Mouse (Mus musculus): Measurements from ENCODE around the gene Vgll4. TPM values are rescaled to one million over a fixed set of nuclear protein-coding genes. Genes with fewer than 3 reads are reported as not detected.

Vgll4 gene
- total and polyA plus RNA-seq, 3 experiments: 33.3 to 39.4 (median 35.0) TPM

DNA sequence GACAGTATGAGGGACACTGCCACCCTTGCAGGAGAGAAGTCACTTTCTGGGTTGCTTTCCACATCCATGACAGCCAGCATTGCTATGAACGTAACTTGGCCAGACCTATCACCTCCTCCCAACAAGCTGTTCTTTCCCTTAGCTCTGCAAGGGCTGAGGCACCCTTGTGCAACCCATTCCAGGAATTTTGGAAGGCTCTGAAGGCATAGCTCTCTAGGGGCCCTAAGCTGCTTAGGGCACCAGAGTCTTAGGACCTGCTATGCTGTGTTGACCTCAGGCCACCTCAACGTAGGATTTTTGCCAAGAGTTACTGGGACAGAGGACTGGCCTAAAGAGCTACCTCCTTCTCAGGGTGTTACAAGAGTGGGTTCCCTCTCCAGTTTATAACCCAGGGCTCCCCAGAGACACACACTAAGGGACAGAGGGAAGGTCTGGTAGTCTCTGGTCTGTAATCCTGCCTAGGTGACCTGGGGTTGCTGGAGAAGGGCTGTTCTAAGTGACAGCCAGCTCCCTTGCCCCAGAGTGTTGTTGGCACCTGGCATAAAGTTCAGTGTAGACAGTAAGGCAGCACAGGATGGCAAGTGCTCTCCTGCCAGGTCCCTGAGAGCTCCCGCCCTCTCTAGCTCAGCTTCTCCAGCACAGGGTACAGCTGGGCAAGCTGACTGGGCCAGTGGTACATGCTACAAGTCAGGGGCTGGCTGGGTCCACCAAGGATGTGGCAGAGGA lies 111.6 kb downstream of the Vgll4 start:
- Histone ChIP-seq H3K27me3 (ENCODE audit: insufficient read depth, low read length) (no peaks in the 10 kb centered on the region), H3K36me3 (replicated peaks) (peaks cover 72% of the 10 kb centered on the region), H3K4me1 (ENCODE audit: insufficient read depth, low read depth, low read length) (peaks cover 46% of the 10 kb centered on the region), H3K4me3 (ENCODE audit: low read depth, low read length) (no peak overlapping the region), H3K9me3 (replicated peaks) (no peaks in the 10 kb centered on the region)
- DNase-seq (ENCODE audit: low spot score): no peak
- ATAC-seq (ENCODE audit: extremely low read depth, insufficient number of reproducible peaks, low FRiP score, poor library complexity, severe bottlenecking): no peak
- TF ChIP-seq POLR2AphosphoS5 (IDR thresholded peaks at IDR 0.05; ENCODE audit: insufficient replicate concordance, low read depth, low read length): no peak
- no peak for TF ChIP-seq TAL1 (conservative IDR thresholded peaks at IDR 0.05; ENCODE audit: low read depth, low read length)
- TF ChIP-seq GATA1 (IDR thresholded peaks at IDR 0.05; ENCODE audit: borderline replicate concordance, low read length): no peak
- no peak for TF ChIP-seq CTCF (IDR thresholded peaks at IDR 0.05; ENCODE audit: low read depth, low read length)
- no peak for TF ChIP-seq GATA2 (IDR thresholded peaks at IDR 0.05; ENCODE audit: borderline replicate concordance, low read depth, low read length)

DNA sequence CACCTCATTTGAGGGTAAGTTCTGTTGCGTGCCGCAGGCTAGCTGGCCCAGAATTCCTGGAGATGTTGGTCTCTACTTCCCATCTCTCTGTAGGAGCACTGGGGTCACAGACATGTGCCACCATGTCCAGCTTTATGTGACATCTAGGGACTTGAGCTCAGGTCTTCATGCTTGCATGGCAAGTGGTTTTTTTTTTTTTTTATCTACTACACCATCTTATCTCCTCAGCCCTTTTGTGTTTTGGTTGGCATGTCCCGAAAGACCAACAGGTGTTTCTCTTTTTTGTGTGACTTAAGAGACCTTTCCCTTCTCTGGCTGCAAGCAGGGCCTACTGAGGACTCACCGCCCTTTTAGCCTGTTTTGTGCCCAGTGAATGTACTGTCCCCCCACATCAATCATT lies 113.3 kb downstream of the Vgll4 start:
- TF ChIP-seq GATA1 (IDR thresholded peaks at IDR 0.05; ENCODE audit: borderline replicate concordance, low read length): no peak
- TF ChIP-seq CTCF (IDR thresholded peaks at IDR 0.05; ENCODE audit: low read depth, low read length): no peak
- TF ChIP-seq TAL1 (conservative IDR thresholded peaks at IDR 0.05; ENCODE audit: low read depth, low read length): 0 out of 2 replicates have a peak, but pooled peaks have one; percentile 16
- TF ChIP-seq GATA2 (IDR thresholded peaks at IDR 0.05; ENCODE audit: borderline replicate concordance, low read depth, low read length): no peak
- no peak for TF ChIP-seq POLR2AphosphoS5 (IDR thresholded peaks at IDR 0.05; ENCODE audit: insufficient replicate concordance, low read depth, low read length)
- Histone ChIP-seq H3K9me3 (replicated peaks) (no peaks in the 10 kb centered on the region), H3K36me3 (replicated peaks) (peaks cover 58% of the 10 kb centered on the region), H3K4me3 (ENCODE audit: low read depth, low read length) (no peak overlapping the region), H3K4me1 (ENCODE audit: insufficient read depth, low read depth, low read length) (peaks cover 53% of the 10 kb centered on the region), H3K27me3 (ENCODE audit: insufficient read depth, low read length) (peaks cover 2% of the 10 kb centered on the region; the same call in 1 of the 2 replicates)
- DNase-seq (ENCODE audit: low spot score) (no peak), ATAC-seq (ENCODE audit: extremely low read depth, insufficient number of reproducible peaks, low FRiP score, poor library complexity, severe bottlenecking) (peak; percentile 25; the same call in 1 of the 2 replicates)

DNA sequence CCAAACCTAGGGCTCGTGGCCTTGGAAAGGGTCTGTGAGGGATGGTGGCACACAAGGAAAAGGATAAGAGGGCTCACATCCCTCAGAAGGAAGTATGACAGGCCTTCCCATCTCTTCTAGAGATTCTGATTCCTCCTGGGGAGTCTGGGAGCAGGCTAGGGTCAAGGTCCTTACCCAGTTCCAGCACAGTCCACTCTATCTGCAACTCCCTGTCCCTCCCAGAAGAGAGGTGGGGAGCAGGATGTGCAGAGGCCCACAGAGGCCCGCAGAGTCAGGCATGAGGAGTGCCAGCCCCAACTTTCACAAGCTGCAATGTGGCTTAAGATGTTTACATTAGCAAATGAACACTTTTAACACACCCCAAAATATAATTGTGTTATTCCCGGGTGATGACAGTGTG lies 114.2 kb downstream of the Vgll4 start:
- DNase-seq (ENCODE audit: low spot score): no peak
- TF ChIP-seq CTCF (IDR thresholded peaks at IDR 0.05; ENCODE audit: low read depth, low read length): no peak
- TF ChIP-seq GATA2 (IDR thresholded peaks at IDR 0.05; ENCODE audit: borderline replicate concordance, low read depth, low read length): no peak
- TF ChIP-seq TAL1 (conservative IDR thresholded peaks at IDR 0.05; ENCODE audit: low read depth, low read length): no peak
- TF ChIP-seq GATA1 (IDR thresholded peaks at IDR 0.05; ENCODE audit: borderline replicate concordance, low read length): no peak
- TF ChIP-seq POLR2AphosphoS5 (IDR thresholded peaks at IDR 0.05; ENCODE audit: insufficient replicate concordance, low read depth, low read length): no peak

DNA sequence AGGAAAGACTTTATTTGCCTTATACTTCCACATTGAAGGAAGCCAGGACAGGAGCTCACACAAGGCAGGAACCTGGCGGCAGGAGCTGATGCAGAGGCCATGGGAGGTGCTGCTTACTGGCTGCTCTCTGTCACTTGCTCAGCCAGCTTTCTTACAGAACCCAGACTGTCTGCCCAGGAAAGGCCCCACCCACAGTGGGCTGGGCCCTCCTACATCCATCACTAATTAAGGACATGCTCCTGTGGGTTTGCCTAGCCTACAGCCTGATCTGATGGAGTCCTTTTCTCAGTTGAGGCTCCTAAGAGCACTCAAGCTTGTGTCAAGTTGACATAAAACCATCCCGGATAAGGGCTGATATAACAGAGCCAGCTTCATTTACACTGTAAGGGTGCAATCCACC lies 115.4 kb downstream of the Vgll4 start:
- H3K4me3 ChIP-seq (ENCODE audit: low read depth, low read length): no peak overlapping the region
- TF ChIP-seq CTCF (IDR thresholded peaks at IDR 0.05; ENCODE audit: low read depth, low read length): no peak
- no peak for TF ChIP-seq POLR2AphosphoS5 (IDR thresholded peaks at IDR 0.05; ENCODE audit: insufficient replicate concordance, low read depth, low read length)
- no peak for TF ChIP-seq GATA2 (IDR thresholded peaks at IDR 0.05; ENCODE audit: borderline replicate concordance, low read depth, low read length)
- no peak for TF ChIP-seq TAL1 (conservative IDR thresholded peaks at IDR 0.05; ENCODE audit: low read depth, low read length)
- TF ChIP-seq GATA1 (IDR thresholded peaks at IDR 0.05; ENCODE audit: borderline replicate concordance, low read length): no peak
- peaks cover 3% of the 10 kb centered on the region; the same call in 1 of the 2 replicates for H3K27me3 ChIP-seq (ENCODE audit: insufficient read depth, low read length)
- no peak for DNase-seq (ENCODE audit: low spot score)
- peaks cover 56% of the 10 kb centered on the region for H3K4me1 ChIP-seq (ENCODE audit: insufficient read depth, low read depth, low read length)
- H3K36me3 ChIP-seq (replicated peaks): peaks cover 50% of the 10 kb centered on the region
- no peaks in the 10 kb centered on the region for H3K9me3 ChIP-seq (replicated peaks)
- ATAC-seq (ENCODE audit: extremely low read depth, insufficient number of reproducible peaks, low FRiP score, poor library complexity, severe bottlenecking): no peak

More for the DNA sequence above, 114.2 kb downstream of the Vgll4 start:
- Histone ChIP-seq H3K9me3 (replicated peaks) (no peaks in the 10 kb centered on the region), H3K27me3 (ENCODE audit: insufficient read depth, low read length) (peaks cover 2% of the 10 kb centered on the region; the same call in 1 of the 2 replicates), H3K4me3 (ENCODE audit: low read depth, low read length) (no peak overlapping the region), H3K36me3 (replicated peaks) (peaks cover 49% of the 10 kb centered on the region), H3K4me1 (ENCODE audit: insufficient read depth, low read depth, low read length) (peaks cover 53% of the 10 kb centered on the region)
- no peak for ATAC-seq (ENCODE audit: extremely low read depth, insufficient number of reproducible peaks, low FRiP score, poor library complexity, severe bottlenecking)

DNA sequence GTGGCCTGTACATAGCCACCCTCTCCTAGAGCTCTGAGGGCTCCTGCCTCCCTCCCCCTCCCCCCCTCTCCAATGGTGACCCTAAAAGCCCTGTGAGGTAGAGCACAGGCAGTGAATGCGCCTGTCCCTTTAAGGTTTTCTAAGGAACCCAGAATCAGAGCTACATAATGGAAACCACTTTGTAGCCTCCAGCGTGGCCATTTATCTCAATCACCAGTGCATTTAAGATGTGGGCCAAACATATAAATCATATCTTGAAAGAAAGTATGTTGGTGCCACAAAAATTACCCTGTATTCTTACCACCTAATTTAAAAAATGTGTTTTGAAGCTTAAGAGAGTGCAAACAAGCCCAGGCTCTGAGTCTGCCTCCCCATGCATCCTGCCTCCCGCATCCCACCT lies 117.1 kb downstream of the Vgll4 start:
- TF ChIP-seq TAL1 (conservative IDR thresholded peaks at IDR 0.05; ENCODE audit: low read depth, low read length): no peak
- no peak for TF ChIP-seq GATA1 (IDR thresholded peaks at IDR 0.05; ENCODE audit: borderline replicate concordance, low read length)
- no peak for TF ChIP-seq CTCF (IDR thresholded peaks at IDR 0.05; ENCODE audit: low read depth, low read length)
- no peak for TF ChIP-seq GATA2 (IDR thresholded peaks at IDR 0.05; ENCODE audit: borderline replicate concordance, low read depth, low read length)
- no peak for TF ChIP-seq POLR2AphosphoS5 (IDR thresholded peaks at IDR 0.05; ENCODE audit: insufficient replicate concordance, low read depth, low read length)
- Histone ChIP-seq H3K36me3 (replicated peaks) (peaks cover 38% of the 10 kb centered on the region), H3K9me3 (replicated peaks) (no peaks in the 10 kb centered on the region), H3K4me3 (ENCODE audit: low read depth, low read length) (no peak overlapping the region), H3K4me1 (ENCODE audit: insufficient read depth, low read depth, low read length) (peaks cover 62% of the 10 kb centered on the region), H3K27me3 (ENCODE audit: insufficient read depth, low read length) (peaks cover 5% of the 10 kb centered on the region; the same call in 1 of the 2 replicates)
- DNase-seq (ENCODE audit: low spot score): no peak
- ATAC-seq (ENCODE audit: extremely low read depth, insufficient number of reproducible peaks, low FRiP score, poor library complexity, severe bottlenecking): no peak

DNA sequence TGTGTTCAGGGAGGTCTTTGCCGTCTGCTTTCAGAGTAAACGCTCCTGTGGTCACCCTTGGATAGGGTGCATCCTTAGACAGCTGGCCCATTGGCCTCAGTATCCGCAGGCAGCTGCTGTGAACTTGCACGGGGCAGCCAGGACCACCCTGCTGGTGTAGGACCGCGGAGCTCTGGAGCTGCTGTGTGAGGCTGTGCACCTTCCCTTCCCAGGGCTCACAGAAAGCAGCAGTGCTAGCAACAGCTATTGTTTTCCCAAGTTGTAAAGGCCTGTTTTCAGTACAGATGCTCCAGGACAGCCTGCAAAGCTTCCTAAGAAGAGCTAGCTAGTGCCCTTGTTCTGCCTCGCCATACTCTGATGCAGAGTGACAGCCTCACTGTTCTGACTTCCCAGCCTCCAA lies 118.1 kb downstream of the Vgll4 start:
- Histone ChIP-seq H3K27me3 (ENCODE audit: insufficient read depth, low read length) (peaks cover 5% of the 10 kb centered on the region; the same call in 1 of the 2 replicates), H3K4me1 (ENCODE audit: insufficient read depth, low read depth, low read length) (peaks cover 58% of the 10 kb centered on the region), H3K4me3 (ENCODE audit: low read depth, low read length) (no peak overlapping the region), H3K9me3 (replicated peaks) (no peaks in the 10 kb centered on the region), H3K36me3 (replicated peaks) (peaks cover 31% of the 10 kb centered on the region)
- TF ChIP-seq GATA1 (IDR thresholded peaks at IDR 0.05; ENCODE audit: borderline replicate concordance, low read length) (no peak), CTCF (IDR thresholded peaks at IDR 0.05; ENCODE audit: low read depth, low read length) (no peak), POLR2AphosphoS5 (IDR thresholded peaks at IDR 0.05; ENCODE audit: insufficient replicate concordance, low read depth, low read length) (no peak), GATA2 (IDR thresholded peaks at IDR 0.05; ENCODE audit: borderline replicate concordance, low read depth, low read length) (no peak), TAL1 (conservative IDR thresholded peaks at IDR 0.05; ENCODE audit: low read depth, low read length) (no peak)
- ATAC-seq (ENCODE audit: extremely low read depth, insufficient number of reproducible peaks, low FRiP score, poor library complexity, severe bottlenecking) (no peak), DNase-seq (ENCODE audit: low spot score) (no peak)
